Mouse (Mus musculus) urinary bladder, postnatal 36 days (tissue): ENCODE measurements around the gene Tenm3.

Source experiments
- DNase-seq, 2 experiments: peaks; one replicate each; pipeline ENCODE4 v3.0.0; 2022; ENCODE audit warnings: low spot score in 2 of 2, mixed read lengths in 1 of 2

Tenm3 gene

DNA sequence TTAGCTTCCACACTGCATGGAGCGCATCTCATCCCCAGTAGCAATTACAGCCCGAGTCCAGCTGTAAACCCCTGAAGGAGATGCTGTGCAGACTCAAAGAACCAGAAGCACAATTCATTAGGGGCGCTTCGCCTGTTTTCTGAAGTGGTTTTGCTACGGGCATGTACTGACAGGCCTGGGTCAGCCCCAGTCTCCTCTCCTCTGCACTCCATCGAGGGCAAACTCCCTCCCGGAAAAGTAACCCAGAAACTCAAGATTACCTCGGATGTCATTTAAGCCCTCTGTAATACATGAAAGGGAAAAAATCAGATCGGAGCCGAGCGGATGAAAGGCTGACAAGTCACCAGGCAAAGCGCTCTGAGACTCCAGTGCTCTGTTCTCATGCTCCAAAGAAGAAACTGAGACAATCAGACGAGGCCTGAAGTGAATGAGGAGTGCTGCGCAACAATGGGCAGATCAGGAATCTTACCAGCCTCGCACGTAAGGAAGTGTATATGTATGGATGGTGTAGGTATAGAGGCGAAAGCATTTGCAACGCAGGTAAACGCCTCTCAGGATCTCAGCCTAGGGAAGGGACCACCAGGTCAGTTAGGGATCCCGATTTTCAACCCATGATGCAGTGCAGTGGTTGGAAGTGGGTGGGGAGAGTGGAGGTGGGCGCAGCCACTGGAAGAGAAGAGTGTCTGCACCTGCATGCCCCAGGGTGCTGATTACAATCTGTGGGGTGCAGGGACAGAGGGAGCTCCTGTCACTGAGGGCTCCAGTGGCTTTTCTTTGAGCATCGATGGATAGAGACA, 387.2 kb downstream of the Tenm3 start:
- no peak for DNase-seq

DNA sequence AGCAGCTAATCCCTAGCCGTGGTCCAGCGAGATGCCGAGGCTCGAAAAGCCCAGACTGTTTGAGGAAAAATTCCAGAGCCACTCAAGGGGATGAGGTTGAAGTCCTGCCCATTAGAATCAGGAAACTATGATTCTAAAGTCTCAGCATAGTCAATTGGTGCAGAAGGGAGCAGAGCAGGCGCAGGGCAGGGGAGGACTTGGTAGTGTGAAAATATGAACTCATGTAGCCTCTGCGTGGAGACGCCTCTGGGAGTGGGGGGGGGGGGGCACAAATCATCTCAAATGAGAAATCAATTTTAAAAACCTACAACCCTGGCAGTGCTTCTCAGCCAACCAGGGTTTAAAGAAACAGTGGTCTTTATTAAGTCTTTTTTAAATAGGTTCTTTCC, 392.5 kb downstream of the Tenm3 start:
- no peak for DNase-seq

DNA sequence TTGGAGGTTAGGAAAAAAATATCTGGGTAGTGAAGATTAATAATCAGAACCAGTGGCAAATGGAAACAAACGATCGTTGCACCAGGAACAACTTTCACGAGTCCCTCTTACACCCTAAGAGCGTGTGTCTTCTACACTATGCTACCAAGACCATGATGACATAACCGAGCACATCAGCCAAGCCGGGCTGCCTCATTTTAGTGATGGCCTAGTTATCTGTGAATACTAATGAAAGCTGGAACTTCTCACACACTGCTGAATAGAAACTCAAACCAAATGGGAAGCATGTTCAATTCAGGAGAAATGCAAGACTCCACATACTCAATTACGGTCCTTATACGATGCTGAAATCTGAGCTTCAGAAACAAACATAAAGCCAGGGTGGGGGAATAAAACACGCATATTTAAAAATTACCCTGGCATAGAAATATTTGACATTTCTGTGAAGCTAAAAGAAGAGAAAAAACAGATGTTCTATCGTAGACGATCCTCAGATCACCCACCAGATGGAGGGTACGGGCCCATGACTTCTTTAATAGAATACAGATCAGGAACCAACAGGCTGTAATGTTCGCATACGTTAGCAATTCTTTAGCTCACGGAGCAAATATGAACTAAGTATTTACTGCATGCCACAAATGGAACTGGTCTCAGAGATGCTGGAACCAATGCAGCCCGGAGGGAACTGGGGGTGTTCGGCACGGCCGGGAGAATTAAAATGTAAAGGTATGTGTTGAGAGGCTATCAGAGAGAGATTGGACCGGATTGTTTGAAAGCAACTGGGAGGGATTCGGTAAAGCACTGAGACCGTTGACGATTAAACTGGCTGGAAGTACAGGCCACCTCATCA, 393.1 kb downstream of the Tenm3 start:
- peak in 1 of 2 experiments; percentile 5 for DNase-seq

DNA sequence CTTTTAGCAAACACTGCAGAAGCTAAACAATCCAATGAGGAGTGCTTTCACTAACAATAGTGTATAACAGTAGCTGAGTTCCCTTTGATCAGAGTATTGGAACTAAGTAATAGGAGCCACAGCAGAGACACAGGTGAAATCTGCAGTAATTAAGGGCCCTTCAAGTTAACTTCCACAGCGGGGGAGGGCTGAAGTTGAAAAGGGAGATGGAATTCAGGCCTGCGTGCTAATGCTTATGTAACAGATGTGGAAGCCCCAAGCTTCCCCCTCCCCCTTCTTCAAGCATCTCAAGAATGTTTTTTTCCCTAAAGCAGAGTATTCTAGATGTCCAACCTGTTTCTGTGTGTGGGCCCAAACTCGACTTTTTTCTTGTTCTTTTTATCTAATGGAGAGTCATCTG, 394.1 kb downstream of the Tenm3 start:
- no peak for DNase-seq

DNA sequence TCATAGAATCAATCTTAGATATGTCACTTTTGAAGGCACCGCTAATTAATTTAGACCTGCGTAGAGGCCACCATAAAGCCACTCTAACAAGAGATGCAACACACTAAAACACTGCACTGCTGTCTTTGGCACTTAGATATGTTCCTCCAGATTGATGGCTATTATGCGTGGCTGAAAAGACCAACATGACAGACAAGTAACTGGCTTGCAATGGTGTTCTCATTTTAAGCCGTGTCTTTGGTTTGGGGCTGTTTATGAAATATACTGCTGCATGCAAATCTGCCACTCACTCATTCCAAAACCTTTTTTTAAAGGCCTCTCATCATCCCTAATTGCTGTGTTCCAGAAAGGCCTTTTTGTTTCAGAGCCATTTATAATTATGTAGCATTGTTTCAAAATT, 398.1 kb downstream of the Tenm3 start:
- DNase-seq, result no peak

DNA sequence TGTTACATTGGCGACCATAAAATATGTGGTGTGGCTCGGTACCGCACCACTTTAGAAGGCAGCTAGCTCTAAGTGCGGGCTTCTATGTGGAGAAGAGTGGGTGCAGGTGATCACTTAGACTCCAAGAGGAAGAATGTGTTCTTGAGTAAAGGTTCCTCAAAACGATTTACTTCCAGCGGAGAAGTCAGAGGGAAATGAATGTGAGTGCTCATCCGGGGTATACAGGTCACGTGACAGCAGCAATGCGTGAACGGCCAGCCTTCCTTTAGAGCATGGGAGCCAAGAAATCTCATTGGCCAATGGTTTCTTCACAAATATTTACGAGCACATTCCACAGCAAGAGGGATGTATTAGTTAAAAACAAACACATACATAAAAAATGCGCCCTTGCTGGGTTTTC, 404.3 kb downstream of the Tenm3 start:
- DNase-seq, result no peak

- no peak for DNase-seq
Measured at GRCm38 (mm10) chr8:48437523-48438207, 406.1 kb downstream of the Tenm3 start.

- DNase-seq, result no peak
Measured at GRCm38 (mm10) chr8:48425101-48425500, 418.6 kb downstream of the Tenm3 start.

DNA sequence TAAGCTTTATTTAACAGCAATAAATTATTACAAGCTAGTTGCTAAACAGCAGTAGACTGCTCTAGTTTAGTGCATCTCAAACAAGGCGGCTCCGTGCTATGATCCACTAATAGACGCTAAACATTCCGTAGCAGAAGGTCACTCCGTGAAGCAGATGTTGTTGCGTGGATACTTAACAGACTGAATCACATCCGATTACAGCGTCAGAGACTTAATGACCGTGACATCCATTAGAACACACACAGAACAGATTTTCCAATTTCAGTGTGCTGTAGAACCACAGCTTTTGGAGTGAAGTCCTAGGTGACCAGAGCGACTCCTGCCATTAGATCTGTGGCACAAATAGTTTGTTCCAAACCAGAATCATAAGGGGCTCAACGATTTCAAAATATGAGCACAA, 426.0 kb downstream of the Tenm3 start:
- DNase-seq, result no peak

DNA sequence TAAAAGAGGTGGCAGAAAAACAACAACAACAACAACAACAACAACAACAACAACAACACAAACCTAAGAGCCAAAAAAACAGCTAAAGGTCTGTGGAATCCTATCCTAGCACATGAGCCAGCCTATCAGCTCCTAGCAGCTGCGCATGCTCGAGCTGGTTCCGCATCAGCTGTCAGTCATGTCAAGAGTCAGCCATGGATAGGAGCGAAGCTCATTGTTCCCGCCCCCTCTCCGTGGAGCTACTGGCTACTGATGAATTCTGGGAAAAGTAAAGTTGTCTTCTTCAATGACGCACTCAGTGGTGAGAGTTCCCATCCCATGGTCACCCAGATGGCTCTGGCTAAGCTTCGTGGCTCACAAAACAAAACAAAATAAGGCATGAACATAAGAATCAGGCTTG, 432.8 kb downstream of the Tenm3 start:
- no peak for DNase-seq

DNA sequence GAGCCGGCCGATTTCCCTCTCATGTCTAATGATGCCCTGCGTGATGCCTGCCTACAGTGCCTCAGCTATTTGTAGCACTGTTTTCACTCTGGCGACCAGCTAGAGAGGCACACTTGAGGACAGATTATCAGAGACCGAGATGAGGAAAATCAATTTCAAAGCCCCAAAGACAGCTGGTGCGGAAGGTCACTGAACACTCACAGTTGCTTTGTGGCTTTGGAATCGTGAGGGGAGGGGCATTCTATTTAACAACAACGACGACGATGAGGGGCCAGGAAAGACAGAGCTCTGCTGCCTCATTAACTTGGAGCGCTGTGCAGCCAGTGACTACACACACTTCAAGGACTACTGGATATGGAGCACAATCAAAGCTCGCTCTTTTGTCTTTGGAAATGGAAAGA, 443.2 kb downstream of the Tenm3 start:
- no peak for DNase-seq

DNA sequence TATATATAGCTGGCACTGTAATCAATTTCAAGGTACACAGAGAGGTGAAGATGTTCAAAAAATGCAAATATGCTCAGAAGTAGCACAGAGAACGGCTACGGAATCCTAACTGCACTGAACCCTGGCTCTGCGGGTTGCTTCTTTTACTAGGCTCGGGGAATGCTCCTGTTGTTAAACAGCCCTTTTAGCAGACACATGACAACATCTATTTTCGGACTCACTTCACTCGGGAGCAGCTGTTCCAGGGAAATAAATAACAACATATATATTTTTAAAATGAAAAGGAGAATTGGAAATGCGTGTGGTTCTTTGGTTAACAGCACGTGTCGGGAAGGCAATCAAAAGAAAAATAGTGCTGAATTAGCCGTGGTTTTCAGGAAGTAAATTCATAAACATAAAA, 457.9 kb downstream of the Tenm3 start:
- no peak for DNase-seq

DNA sequence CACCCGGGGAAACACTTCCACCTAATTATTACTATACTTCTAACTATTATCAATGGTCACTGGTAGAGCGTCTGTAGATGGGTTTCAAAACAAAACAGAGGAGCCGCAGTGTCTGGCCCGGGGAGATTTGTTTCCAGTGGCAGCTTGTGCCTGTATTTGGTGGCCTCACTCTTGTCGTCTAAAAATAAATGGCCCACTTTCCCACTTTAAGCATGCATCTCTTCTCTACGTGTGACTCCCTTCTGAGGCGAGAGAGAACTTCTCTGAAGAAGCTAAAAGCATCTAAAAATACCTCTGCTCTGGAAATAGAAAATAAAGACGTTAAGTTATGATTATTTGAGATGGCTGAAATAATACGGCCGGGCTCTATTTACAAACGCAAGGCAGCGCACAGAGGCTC, 463.7 kb downstream of the Tenm3 start:
- DNase-seq, result no peak

DNA sequence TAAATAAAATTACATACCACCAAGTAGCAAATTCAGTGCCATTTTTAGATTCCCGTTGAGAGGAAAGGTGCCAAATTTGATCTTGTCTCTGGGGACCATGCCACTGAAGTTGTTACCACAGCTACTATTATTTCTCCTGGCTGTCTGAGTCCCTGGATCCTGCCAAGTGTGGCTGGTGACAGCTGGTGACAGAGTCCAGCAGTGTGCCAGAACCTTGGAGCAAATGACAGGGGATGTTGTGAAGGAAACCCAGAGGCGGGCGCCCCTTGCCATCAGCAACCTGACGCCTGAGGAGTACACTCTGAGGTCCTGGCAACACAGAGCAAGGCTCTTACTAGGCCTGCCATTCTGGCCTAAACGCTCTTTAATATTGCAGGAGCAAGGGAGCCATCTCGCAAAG, 467.0 kb downstream of the Tenm3 start:
- DNase-seq, result no peak

DNA sequence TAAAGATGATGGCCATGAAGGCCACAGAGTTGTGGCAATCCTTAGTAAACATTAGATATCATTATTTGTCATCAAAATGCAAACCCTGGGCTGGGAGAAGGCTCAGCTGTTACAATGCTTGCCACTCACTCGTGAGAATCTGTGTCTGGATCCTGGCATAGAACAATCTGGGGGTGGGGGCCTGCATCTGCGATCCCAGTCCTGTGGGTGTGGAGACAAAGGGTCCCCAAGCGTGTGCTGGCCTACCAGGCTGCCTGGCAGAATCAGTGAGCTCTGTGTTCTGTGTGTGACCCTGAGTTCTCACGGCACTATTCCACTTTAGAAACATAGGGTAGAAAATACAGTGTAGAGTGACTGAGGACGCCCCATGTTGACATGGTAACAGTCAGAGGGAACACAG, 468.6 kb downstream of the Tenm3 start:
- no peak for DNase-seq

- no peak for DNase-seq
Measured at GRCm38 (mm10) chr8:48373404-48373803, 470.3 kb downstream of the Tenm3 start.

- no peak for DNase-seq
Measured at GRCm38 (mm10) chr8:48367164-48367563, 476.6 kb downstream of the Tenm3 start.

DNA sequence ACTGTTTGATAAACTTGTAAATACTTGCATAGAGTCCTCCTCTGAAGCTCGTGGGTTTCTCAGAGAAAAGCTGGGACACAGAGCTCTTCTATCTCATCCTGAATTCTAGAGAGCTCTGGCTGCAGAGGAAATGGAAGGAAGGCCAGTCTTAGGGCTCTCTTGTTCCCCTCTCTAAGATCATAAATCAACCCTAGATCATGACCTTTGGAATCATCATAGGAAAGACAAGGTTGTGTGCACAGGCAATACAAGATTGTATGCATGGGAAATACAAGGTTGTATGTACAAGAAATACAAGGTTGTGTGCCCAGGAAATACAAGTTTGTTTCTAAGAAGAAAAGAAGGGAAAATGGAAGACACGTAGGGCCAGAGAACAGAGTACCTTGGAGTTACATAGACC, 486.9 kb downstream of the Tenm3 start:
- DNase-seq, result no peak

GRCm38 (mm10) chr8:48353458-48353857, 490.3 kb downstream of the Tenm3 start:
- DNase-seq, result no peak

GRCm38 (mm10) chr8:48348901-48349300, 494.9 kb downstream of the Tenm3 start:
- DNase-seq, result no peak

GRCm38 (mm10) chr8:48348386-48348785, 495.4 kb downstream of the Tenm3 start:
- no peak for DNase-seq

GRCm38 (mm10) chr8:48343067-48343420, 500.7 kb downstream of the Tenm3 start:
- no peak for DNase-seq
